Mouse (Mus musculus) neural tube, embryonic 15.5 days (tissue): ENCODE measurements at regions not wholly inside any gene's neighbourhood (a gene's known extent, or its start where the extent isn't known, plus 50 kb on each side); places are given as distances from the start of the nearest gene placed in this dataset.

Source experiments
- ATAC-seq: fragments of 200-750 bp; cut with Nextera tagmentation; 2 replicates; pipeline ENCODE4 v1.8.0; 2017; ENCODE audit warnings: mild to moderate bottlenecking, moderate TSS enrichment, moderate library complexity; ENCODE audit not compliant: low FRiP score
- H3K27ac ChIP-seq: fragments of 300-500 bp; sonication (generic); replicated peaks from 2 replicates; pipeline ENCODE4 v1.5.1; 2015; ENCODE audit warnings: mild to moderate bottlenecking, inconsistent platforms
- H3K27me3 ChIP-seq: fragments of 300-500 bp; sonication (generic); replicated peaks from 2 replicates; pipeline ENCODE4 v1.6.1; 2015; ENCODE audit warnings: inconsistent platforms
- H3K36me3 ChIP-seq: fragments of 300-500 bp; sonication (generic); 2 replicates; pipeline ENCODE4 v1.6.1; 2015; ENCODE audit warnings: inconsistent platforms
- H3K4me1 ChIP-seq: fragments of 300-500 bp; sonication (generic); 2 replicates; pipeline ENCODE4 v1.6.1; 2015; ENCODE audit warnings: inconsistent platforms
- H3K4me2 ChIP-seq: fragments of 300-500 bp; sonication (generic); 2 replicates; pipeline ENCODE4 v1.6.1; 2015; ENCODE audit warnings: inconsistent platforms, mild to moderate bottlenecking, moderate library complexity
- H3K4me3 ChIP-seq: fragments of 300-500 bp; sonication (generic); replicated peaks from 2 replicates; pipeline ENCODE4 v1.5.1; 2015; ENCODE audit warnings: mild to moderate bottlenecking, inconsistent platforms
- H3K9ac ChIP-seq: fragments of 300-500 bp; sonication (generic); replicated peaks from 2 replicates; pipeline ENCODE4 v1.6.1; 2015; ENCODE audit warnings: mild to moderate bottlenecking, inconsistent platforms
- H3K9me3 ChIP-seq: fragments of 300-500 bp; sonication (generic); replicated peaks from 2 replicates; pipeline ENCODE4 v1.6.1; 2016; ENCODE audit warnings: inconsistent platforms
- WGBS: fragments of 180-500 bp; shearing (Covaris S2); methylation state at CpG from one replicate; pipeline ENCODE4 v1.1.7; 2015; ENCODE audit warnings: mixed read lengths; 5-methylcytosine and 5-hydroxymethylcytosine counted together

GRCm38 (mm10) chr1:81661245-81661644 lies 571.7 kb upstream of the Gm9747 start:
- WGBS = 79% methylated on average over 4 of the region's 4 CpGs
- Histone ChIP-seq H3K4me3 (no peak overlapping the region), H3K4me2 (no peak overlapping the region), H3K9me3 (no peaks in the 10 kb centered on the region), H3K27ac (no peak overlapping the region), H3K4me1 (no peaks in the 10 kb centered on the region), H3K36me3 (no peaks in the 10 kb centered on the region), H3K27me3 (no peaks in the 10 kb centered on the region), H3K9ac (no peak overlapping the region)
- ATAC-seq = no peak

DNA sequence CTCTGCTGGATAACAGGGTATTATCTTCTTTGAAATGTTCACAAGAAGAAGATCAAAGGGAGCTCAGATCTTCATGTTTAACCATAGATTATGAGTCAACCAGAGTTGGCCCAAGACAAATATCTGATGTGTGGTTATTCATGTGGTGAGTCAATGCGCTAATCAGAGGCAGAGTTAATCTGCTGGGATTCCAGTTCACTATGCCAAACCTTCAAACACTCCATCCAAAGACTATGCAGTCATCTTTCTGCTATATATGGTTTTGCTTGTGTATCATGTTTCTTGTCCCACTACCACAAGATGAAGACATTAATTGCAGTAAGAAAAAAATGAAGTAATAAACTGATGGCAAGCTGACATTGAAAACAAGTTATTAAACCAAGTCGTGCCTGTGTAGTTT lies 561.8 kb upstream of the Gm9747 start:
- Histone ChIP-seq H3K27me3 (no peaks in the 10 kb centered on the region), H3K9ac (no peak overlapping the region), H3K27ac (no peak overlapping the region), H3K36me3 (no peaks in the 10 kb centered on the region), H3K4me3 (no peak overlapping the region), H3K4me2 (no peak overlapping the region), H3K4me1 (no peaks in the 10 kb centered on the region), H3K9me3 (no peaks in the 10 kb centered on the region)
- WGBS = 93% methylated on average over 2 of the region's 2 CpGs
- no peak for ATAC-seq

DNA sequence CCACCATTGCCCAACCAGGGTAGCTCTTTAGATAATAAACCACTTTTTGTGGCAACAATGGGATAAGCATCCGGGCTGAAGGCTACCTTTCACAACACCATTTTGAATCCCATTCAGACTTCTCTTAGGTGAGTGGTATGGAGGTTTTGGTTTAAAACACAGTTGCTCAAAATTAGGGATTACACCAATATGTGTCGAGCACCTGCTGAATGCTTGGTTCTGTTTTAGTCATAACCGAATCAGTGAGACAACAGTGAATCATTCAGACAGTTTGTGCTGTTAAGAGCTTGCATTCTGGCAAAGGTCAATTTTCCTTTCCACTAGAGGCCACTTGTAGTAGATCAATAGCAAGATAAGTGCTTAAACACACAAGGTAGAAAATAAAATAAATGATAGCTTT lies 561.2 kb upstream of the Gm9747 start:
- no peaks in the 10 kb centered on the region for H3K27me3 ChIP-seq
- H3K4me1 ChIP-seq = no peaks in the 10 kb centered on the region
- no peak overlapping the region for H3K4me3 ChIP-seq
- ATAC-seq = no peak
- no peak overlapping the region for H3K4me2 ChIP-seq
- 85% methylated on average over 3 of the region's 3 CpGs for WGBS
- no peak overlapping the region for H3K9ac ChIP-seq
- no peaks in the 10 kb centered on the region for H3K9me3 ChIP-seq
- H3K27ac ChIP-seq = no peak overlapping the region
- no peaks in the 10 kb centered on the region for H3K36me3 ChIP-seq

DNA sequence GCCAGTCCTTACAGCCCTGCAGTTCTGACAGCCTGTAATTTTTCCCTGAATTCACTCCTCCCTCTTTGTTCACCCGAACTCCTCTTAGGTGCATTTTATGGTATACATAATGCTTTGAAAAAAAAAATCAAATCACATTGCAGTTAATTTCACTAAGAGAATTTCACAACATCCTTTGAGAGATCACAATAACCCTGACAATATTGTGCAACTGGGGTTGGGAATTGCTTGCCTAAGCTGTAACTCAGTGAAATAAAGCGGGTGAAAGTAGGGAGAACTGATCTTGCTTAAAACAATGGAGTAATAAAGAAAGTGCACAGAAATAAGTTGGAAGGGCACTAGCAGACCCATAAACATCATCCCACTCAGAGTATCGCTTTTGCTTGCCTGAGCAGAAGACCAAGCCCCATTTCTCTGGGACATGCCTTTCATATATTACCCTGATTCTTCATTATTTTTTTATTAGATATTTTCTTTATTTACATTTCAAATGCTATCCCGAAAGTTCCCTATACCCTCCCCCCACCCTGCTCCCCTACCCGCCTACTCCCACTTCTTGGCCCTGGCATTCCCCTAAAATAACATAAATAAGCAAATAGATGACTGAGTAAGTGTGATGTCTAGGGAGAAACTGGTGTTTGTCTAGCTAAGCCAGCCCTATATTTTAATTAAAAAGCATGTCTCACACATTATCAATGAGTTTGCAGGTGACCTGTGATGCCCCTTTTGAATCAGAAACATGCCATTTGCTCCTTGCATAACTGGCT lies 557.2 kb upstream of the Gm9747 start:
- Histone ChIP-seq H3K4me1 (no peaks in the 10 kb centered on the region), H3K9ac (no peak overlapping the region), H3K27me3 (no peaks in the 10 kb centered on the region), H3K27ac (no peak overlapping the region), H3K9me3 (no peaks in the 10 kb centered on the region), H3K36me3 (no peaks in the 10 kb centered on the region), H3K4me2 (no peak overlapping the region), H3K4me3 (no peak overlapping the region)
- ATAC-seq = no peak
- 64% methylated on average over 5 of the region's 5 CpGs for WGBS

- no peaks in the 10 kb centered on the region for H3K4me1 ChIP-seq
- ATAC-seq = no peak
- no peak overlapping the region for H3K27ac ChIP-seq
- no peaks in the 10 kb centered on the region for H3K36me3 ChIP-seq
- WGBS = 76% methylated on average over 1 of the region's 1 CpGs
- no peak overlapping the region for H3K4me2 ChIP-seq
- no peaks in the 10 kb centered on the region for H3K9me3 ChIP-seq
- no peak overlapping the region for H3K9ac ChIP-seq
- no peaks in the 10 kb centered on the region for H3K27me3 ChIP-seq
- H3K4me3 ChIP-seq = no peak overlapping the region
These were observed 555.0 kb upstream of the Gm9747 start for GRCm38 (mm10) chr1:81677768-81678400.

DNA sequence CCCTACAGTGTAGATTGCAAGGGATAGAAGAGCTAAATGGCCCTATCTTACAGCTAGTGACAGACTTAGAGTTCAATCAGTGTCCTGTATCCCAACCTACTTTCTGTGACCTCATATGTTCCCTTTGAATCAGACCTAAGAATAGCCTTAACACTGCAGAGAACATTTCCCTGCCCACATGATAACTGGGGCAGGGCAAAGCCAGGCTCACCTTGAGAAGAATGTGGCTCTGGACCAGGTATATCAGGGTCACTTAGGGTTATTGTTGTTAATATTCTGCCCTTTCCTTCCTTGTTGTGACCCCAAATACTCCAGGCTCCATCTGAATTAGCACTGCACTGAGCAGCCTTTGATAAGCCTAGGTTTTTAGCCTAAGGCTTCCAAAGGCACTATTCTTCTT lies 536.8 kb upstream of the Gm9747 start:
- ATAC-seq = no peak
- no peaks in the 10 kb centered on the region for H3K9me3 ChIP-seq
- H3K4me2 ChIP-seq = no peak overlapping the region
- H3K4me3 ChIP-seq = no peak overlapping the region
- no peak overlapping the region for H3K27ac ChIP-seq
- no peak overlapping the region for H3K9ac ChIP-seq
- no peaks in the 10 kb centered on the region for H3K4me1 ChIP-seq
- no peaks in the 10 kb centered on the region for H3K27me3 ChIP-seq
- no peaks in the 10 kb centered on the region for H3K36me3 ChIP-seq

GRCm38 (mm10) chr1:81709169-81709568 lies 523.7 kb upstream of the Gm9747 start:
- Histone ChIP-seq H3K4me2 (no peak overlapping the region), H3K27me3 (no peaks in the 10 kb centered on the region), H3K9me3 (no peaks in the 10 kb centered on the region), H3K4me3 (no peak overlapping the region), H3K9ac (no peak overlapping the region), H3K4me1 (no peaks in the 10 kb centered on the region), H3K36me3 (no peaks in the 10 kb centered on the region), H3K27ac (no peak overlapping the region)
- WGBS = 93% methylated on average over 4 of the region's 4 CpGs
- ATAC-seq = no peak

GRCm38 (mm10) chr1:81717091-81717490 lies 515.8 kb upstream of the Gm9747 start:
- Histone ChIP-seq H3K9ac (no peak overlapping the region), H3K4me2 (no peak overlapping the region), H3K4me1 (no peaks in the 10 kb centered on the region), H3K36me3 (no peaks in the 10 kb centered on the region), H3K9me3 (no peaks in the 10 kb centered on the region), H3K27ac (no peak overlapping the region), H3K4me3 (no peak overlapping the region), H3K27me3 (no peaks in the 10 kb centered on the region)
- 88% methylated on average over 6 of the region's 6 CpGs for WGBS
- no peak for ATAC-seq

GRCm38 (mm10) chr1:81718233-81718632 lies 514.7 kb upstream of the Gm9747 start:
- Histone ChIP-seq H3K4me1 (no peaks in the 10 kb centered on the region), H3K9ac (no peak overlapping the region), H3K4me3 (no peak overlapping the region), H3K9me3 (no peaks in the 10 kb centered on the region), H3K4me2 (no peak overlapping the region), H3K36me3 (no peaks in the 10 kb centered on the region), H3K27ac (no peak overlapping the region), H3K27me3 (no peaks in the 10 kb centered on the region)
- ATAC-seq = no peak

GRCm38 (mm10) chr1:81724859-81725258 lies 508.1 kb upstream of the Gm9747 start:
- Histone ChIP-seq H3K4me2 (no peak overlapping the region), H3K4me1 (no peaks in the 10 kb centered on the region), H3K27me3 (no peaks in the 10 kb centered on the region), H3K4me3 (no peak overlapping the region), H3K9me3 (no peaks in the 10 kb centered on the region), H3K36me3 (no peaks in the 10 kb centered on the region), H3K9ac (no peak overlapping the region), H3K27ac (no peak overlapping the region)
- 93% methylated on average over 2 of the region's 2 CpGs for WGBS
- no peak for ATAC-seq

DNA sequence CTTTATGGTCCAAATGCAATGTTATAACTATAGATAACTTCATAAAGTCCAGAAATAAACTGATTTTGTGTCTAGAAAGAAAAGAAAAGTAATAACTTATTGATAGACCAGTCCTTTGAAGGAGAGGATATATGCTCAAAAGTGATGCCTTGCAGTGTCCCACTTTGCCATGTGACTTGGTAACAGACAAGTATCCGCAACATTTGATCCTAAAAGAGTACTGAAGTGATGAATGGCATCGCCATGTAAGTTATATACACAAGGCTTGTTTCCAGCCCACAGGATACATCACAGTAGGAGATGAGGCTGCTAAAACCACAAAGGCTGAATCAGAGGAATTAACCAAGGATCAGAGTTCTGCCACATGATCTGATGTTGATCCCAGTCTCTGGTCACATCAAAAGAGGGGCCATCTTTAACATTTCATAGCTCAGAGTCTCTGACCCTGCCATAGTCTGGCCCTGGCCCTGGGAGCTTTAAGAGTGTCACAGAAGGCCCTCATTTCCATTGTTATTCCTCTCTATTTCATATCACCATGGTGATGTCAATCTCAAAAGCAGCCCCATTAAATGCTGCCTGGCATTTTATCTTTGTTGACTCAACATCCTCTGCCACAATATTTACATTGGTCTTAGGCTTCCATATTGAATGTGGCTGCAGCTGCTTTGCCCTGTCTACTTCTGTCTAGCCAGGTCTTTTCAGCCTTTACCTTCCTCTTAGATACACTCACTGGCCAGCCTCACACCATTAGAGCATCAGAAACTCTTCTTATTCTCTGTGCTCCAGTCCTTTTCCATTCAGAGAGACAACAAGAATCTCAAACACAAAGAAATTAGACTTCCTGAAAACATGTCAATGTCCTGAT lies 506.4 kb upstream of the Gm9747 start:
- no peak overlapping the region for H3K4me3 ChIP-seq
- H3K27ac ChIP-seq = no peak overlapping the region
- H3K27me3 ChIP-seq = no peaks in the 10 kb centered on the region
- H3K9me3 ChIP-seq = no peaks in the 10 kb centered on the region
- H3K9ac ChIP-seq = no peak overlapping the region
- H3K4me2 ChIP-seq = no peak overlapping the region
- ATAC-seq = no peak
- 94% methylated on average over 2 of the region's 2 CpGs for WGBS
- H3K36me3 ChIP-seq = no peaks in the 10 kb centered on the region
- H3K4me1 ChIP-seq = no peaks in the 10 kb centered on the region
